Mouse (Mus musculus): ENCODE measurements around the gene Car1. TPM values are rescaled to one million over a fixed set of nuclear protein-coding genes. Genes with fewer than 3 reads are reported as not detected.
"Not testable (repeated sequence)": the region's sequence is repeated elsewhere in the genome, so short reads cannot be mapped to it uniquely, and the experiment has no call there.

Car1 gene
- polyA plus RNA-seq, 1 experiment from 2014 or later: not detected

DNA sequence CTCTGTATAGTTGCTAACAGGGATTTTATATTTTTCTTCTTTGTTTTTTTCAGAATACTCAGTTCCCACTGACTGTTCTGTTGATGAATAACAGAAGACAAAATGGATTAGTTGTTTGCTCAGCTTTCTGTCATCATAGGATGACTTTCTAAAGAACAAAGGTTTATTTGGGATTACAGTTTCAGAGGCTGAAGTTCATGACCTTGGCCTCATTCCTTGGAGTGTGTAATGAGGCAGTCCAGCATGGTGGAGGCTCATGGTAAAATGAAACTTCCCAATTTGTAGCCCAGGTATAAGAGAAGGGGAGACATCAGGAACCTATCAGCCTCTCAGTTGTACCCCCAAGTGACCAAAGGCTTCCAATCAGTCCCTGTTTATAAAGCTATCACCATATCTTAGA is 20.7 kb upstream of the Car1 start:
- H3K9me3 ChIP-seq (ENCODE audit: control insufficient read depth, low read length): no peaks in the 10 kb centered on the region
- H3K4me2 ChIP-seq: no peak overlapping the region
- H3K4me1 ChIP-seq (ENCODE audit: control insufficient read depth, insufficient read depth, low read length): no peaks in the 10 kb centered on the region
- DNase-seq (ENCODE audit: low spot score, missing footprints): no peak
- no peaks in the 10 kb centered on the region for H3K27me3 ChIP-seq (ENCODE audit: control insufficient read depth, insufficient read depth, low read length)
- no peak overlapping the region for H3K9ac ChIP-seq (ENCODE audit: low read length)
- no peak overlapping the region for H3K4me3 ChIP-seq (ENCODE audit: low read depth, low read length)
- no peaks in the 10 kb centered on the region for H3K36me3 ChIP-seq (ENCODE audit: control insufficient read depth, insufficient read depth, low read length)
- no peak for ATAC-seq (ENCODE audit: low FRiP score)
- no peak overlapping the region for H3K27ac ChIP-seq (ENCODE audit: low read depth, low read length)

DNA sequence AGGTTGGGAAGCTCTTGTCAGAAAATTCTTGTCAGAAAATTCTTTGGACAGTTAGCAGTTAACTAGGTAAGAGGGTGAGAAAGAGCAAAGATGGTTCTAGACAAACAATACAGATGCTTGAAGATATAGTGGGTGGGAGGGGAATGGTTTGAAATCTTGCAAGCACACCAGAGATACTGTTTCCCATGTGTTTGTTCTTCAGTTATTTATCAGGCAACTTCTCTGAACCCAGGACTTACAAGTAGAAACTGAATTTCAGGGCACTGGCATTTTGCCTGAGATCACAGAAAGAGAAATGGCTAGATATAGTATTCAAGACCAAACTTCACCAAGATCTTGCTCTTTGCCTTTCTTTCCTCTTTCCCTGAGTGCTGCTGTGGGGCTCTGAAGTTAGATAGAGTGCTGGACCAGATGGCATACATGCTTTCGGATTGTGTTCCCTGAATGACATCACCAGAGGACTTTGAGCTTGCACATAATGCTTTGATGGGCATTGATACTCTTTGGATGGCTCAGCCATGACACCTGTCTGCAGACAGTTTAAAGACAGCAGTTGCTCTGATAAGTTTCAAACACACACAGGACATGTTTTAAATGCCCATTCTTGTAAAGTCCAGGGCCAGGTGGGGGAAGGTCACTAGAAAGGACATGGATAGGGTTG is 11.8 kb upstream of the Car1 start:
- H3K4me2 ChIP-seq: no peak overlapping the region
- no peaks in the 10 kb centered on the region for H3K36me3 ChIP-seq (ENCODE audit: control insufficient read depth, insufficient read depth, low read length)
- WGBS: 82% methylated on average over 1 of the region's 1 CpGs
- H3K9me3 ChIP-seq (ENCODE audit: control insufficient read depth, low read length): no peaks in the 10 kb centered on the region
- H3K27ac ChIP-seq (ENCODE audit: low read depth, low read length): no peak overlapping the region
- ATAC-seq (ENCODE audit: low FRiP score) (no peak), DNase-seq (ENCODE audit: low spot score, missing footprints) (no peak)
- no peak overlapping the region for H3K4me3 ChIP-seq (ENCODE audit: low read depth, low read length)
- no peaks in the 10 kb centered on the region for H3K27me3 ChIP-seq (ENCODE audit: control insufficient read depth, insufficient read depth, low read length)
- no peak overlapping the region for H3K9ac ChIP-seq (ENCODE audit: low read length)
- H3K4me1 ChIP-seq (ENCODE audit: control insufficient read depth, insufficient read depth, low read length): no peaks in the 10 kb centered on the region

DNA sequence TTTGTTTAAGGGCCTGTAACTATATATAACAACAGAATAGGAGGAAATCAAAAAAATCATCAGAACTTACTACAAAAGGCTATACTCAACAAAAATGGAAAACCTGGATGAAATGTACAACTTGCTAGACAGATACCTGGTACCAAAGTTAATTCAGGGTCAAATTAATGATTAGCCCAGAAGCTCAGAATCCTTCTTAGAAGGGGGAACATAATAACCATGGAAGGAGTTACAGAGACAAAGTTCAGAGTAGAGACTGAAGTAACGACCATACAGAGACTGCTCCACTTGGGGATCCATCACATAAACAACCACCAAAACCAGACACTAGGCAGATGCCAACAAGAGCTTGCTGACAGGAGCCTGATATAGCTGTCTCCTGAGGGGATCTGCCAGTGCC is 7.2 kb upstream of the Car1 start:
- ATAC-seq (ENCODE audit: low FRiP score); H3K4me1 ChIP-seq (ENCODE audit: control insufficient read depth, insufficient read depth, low read length); H3K4me3 ChIP-seq (ENCODE audit: low read depth, low read length); H3K36me3 ChIP-seq (ENCODE audit: control insufficient read depth, insufficient read depth, low read length); H3K9ac ChIP-seq (ENCODE audit: low read length); H3K27ac ChIP-seq (ENCODE audit: low read depth, low read length); H3K9me3 ChIP-seq (ENCODE audit: control insufficient read depth, low read length); H3K27me3 ChIP-seq (ENCODE audit: control insufficient read depth, insufficient read depth, low read length); DNase-seq (ENCODE audit: low spot score, missing footprints); H3K4me2 ChIP-seq: not testable (repeated sequence)
- 86% methylated on average over 1 of the region's 1 CpGs for WGBS

DNA sequence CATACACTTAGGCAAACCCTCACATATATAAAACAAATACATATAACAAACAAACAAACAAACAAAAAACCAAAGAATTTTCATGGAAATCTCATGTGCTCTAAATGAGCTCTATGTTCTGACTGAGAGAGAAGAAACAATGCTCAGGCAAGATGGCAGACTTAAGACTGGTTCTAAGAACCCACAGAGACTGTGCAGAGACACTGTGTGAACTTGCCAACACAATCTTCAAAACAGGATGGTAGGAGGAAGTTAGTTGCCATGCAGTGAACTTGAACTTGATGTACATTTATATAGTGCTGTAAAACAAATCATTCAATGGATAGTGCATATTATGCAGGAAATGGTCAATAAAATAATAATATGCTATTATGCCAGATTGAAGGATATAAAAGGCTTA is 1.5 kb downstream of the Car1 start:
- ATAC-seq (ENCODE audit: low FRiP score) (no peak), DNase-seq (ENCODE audit: low spot score, missing footprints) (no peak)
- Histone ChIP-seq H3K4me3 (ENCODE audit: low read depth, low read length) (no peak overlapping the region), H3K36me3 (ENCODE audit: control insufficient read depth, insufficient read depth, low read length) (no peaks in the 10 kb centered on the region), H3K4me2 (no peak overlapping the region), H3K9ac (ENCODE audit: low read length) (no peak overlapping the region), H3K27me3 (ENCODE audit: control insufficient read depth, insufficient read depth, low read length) (no peaks in the 10 kb centered on the region), H3K9me3 (ENCODE audit: control insufficient read depth, low read length) (no peaks in the 10 kb centered on the region), H3K4me1 (ENCODE audit: control insufficient read depth, insufficient read depth, low read length) (no peaks in the 10 kb centered on the region), H3K27ac (ENCODE audit: low read depth, low read length) (no peak overlapping the region)

DNA sequence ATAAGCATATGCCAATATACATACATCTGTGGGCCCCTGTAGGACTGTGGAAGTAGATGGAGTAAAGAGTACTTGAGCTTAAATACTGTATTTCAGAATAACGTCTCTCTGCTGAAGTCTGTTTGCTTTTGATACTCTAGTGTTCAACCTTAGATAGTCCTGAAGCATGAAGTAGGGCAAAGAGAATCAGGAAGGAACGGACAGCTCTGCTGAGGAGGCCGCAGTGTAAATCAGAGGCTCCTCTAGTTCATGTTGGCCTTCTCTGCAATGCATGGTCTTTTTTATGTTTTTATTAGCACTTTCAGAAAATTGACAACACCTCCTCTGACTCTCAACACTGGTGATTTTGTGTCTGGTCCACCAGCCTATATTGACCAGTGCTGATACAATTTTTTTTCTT is 2.2 kb downstream of the Car1 start:
- DNase-seq (ENCODE audit: low spot score, missing footprints): no peak
- WGBS: 91% methylated on average over 3 of the region's 3 CpGs
- Histone ChIP-seq H3K36me3 (ENCODE audit: control insufficient read depth, insufficient read depth, low read length) (no peaks in the 10 kb centered on the region), H3K4me2 (no peak overlapping the region), H3K4me3 (ENCODE audit: low read depth, low read length) (no peak overlapping the region), H3K27me3 (ENCODE audit: control insufficient read depth, insufficient read depth, low read length) (no peaks in the 10 kb centered on the region), H3K4me1 (ENCODE audit: control insufficient read depth, insufficient read depth, low read length) (no peaks in the 10 kb centered on the region), H3K27ac (ENCODE audit: low read depth, low read length) (no peak overlapping the region), H3K9me3 (ENCODE audit: control insufficient read depth, low read length) (no peaks in the 10 kb centered on the region), H3K9ac (ENCODE audit: low read length) (no peak overlapping the region)
- no peak for ATAC-seq (ENCODE audit: low FRiP score)

DNA sequence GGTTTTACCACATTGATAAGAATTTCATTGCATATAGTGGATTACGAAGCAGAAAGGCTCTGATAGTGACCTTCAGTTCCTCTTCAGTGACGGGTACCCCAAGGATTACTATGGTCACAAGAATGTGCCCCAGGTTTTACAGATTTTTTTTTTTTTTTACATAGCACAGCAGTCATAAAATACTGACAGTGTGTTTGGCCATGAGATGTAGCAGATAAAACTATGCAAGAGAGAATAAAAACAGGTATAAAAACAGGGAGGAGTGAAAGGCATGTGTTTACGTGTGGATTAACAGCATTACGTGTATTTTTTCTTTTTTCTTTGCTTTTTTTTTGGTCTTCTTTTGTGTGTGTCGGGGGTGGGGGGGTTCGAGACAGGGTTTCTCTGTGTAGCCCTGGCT is 3.3 kb downstream of the Car1 start:
- H3K27ac ChIP-seq (ENCODE audit: low read depth, low read length): no peak overlapping the region
- WGBS: 86% methylated on average over 6 of the region's 6 CpGs
- DNase-seq (ENCODE audit: low spot score, missing footprints) (no peak), ATAC-seq (ENCODE audit: low FRiP score) (no peak)
- H3K9me3 ChIP-seq (ENCODE audit: control insufficient read depth, low read length): no peaks in the 10 kb centered on the region
- no peaks in the 10 kb centered on the region for H3K4me1 ChIP-seq (ENCODE audit: control insufficient read depth, insufficient read depth, low read length)
- no peak overlapping the region for H3K4me2 ChIP-seq
- H3K27me3 ChIP-seq (ENCODE audit: control insufficient read depth, insufficient read depth, low read length): no peaks in the 10 kb centered on the region
- no peak overlapping the region for H3K4me3 ChIP-seq (ENCODE audit: low read depth, low read length)
- H3K36me3 ChIP-seq (ENCODE audit: control insufficient read depth, insufficient read depth, low read length): no peaks in the 10 kb centered on the region
- H3K9ac ChIP-seq (ENCODE audit: low read length): no peak overlapping the region

- H3K9ac ChIP-seq (ENCODE audit: low read length): no peak overlapping the region
- H3K4me1 ChIP-seq (ENCODE audit: control insufficient read depth, insufficient read depth, low read length): no peaks in the 10 kb centered on the region
- no peak for DNase-seq (ENCODE audit: low spot score, missing footprints)
- no peak overlapping the region for H3K27ac ChIP-seq (ENCODE audit: low read depth, low read length)
- H3K36me3 ChIP-seq (ENCODE audit: control insufficient read depth, insufficient read depth, low read length): no peaks in the 10 kb centered on the region
- no peaks in the 10 kb centered on the region for H3K27me3 ChIP-seq (ENCODE audit: control insufficient read depth, insufficient read depth, low read length)
- no peak for ATAC-seq (ENCODE audit: low FRiP score)
- 97% methylated on average over 3 of the region's 3 CpGs for WGBS
- no peak overlapping the region for H3K4me3 ChIP-seq (ENCODE audit: low read depth, low read length)
- H3K9me3 ChIP-seq (ENCODE audit: control insufficient read depth, low read length): no peaks in the 10 kb centered on the region
- no peak overlapping the region for H3K4me2 ChIP-seq
These were observed 11.1 kb downstream of the Car1 start for GRCm38 (mm10) chr3:14797069-14797468.

DNA sequence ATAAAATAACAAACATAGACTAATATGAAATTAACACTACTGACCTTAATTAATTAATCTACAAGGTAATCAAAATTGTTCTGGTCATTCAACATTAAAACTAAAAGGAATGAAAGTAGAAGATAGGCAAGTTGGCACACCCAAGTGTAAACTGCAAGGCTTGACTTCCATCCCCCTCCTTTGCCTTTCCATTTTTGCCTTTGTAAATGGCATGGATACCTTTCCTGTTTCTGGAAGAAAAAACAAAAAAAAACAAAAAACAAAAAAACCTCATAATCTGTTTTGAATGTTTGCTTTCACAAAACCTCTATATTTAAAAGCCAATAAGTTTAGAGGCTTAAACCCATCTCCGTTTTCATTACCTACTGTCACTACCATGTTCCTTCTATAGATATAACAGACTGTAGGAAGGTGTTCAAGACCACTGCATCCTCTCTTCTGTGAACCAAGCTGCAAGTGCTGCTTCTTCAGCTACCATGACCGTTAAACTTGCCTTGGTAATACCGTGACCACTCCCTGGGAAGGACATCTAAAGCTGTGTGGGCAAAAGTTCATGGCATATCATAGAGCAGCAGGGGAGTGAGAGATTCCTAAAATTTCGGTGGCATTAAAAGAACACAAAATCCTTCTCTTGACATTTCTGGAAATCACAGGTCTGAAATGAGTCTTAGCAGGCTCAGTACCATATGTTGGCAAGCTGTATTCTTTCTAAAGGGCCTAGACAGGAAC is 12.7 kb downstream of the Car1 start:
- no peak overlapping the region for H3K27ac ChIP-seq (ENCODE audit: low read depth, low read length)

DNA sequence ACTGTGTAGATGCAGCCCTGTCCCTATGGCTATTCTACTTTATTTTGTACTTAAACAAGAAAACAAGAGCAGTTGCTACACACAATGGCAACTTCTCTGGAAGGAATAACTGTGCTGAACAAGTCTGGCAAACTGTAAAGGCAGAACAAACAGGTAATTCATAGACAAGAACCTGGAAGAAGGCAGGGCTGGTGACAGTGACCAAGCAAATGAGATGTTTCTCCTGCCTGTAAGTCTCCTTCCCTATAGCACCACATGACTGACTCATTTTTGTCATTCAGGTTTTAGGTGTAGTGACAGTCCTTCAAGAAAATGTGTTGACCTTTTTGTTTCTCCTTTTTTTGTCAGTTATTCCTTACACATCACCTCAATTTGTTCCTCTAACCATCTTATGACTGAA is 16.1 kb downstream of the Car1 start:
- DNase-seq (ENCODE audit: low spot score, missing footprints) (no peak), ATAC-seq (ENCODE audit: low FRiP score) (no peak)
- no peaks in the 10 kb centered on the region for H3K4me1 ChIP-seq (ENCODE audit: control insufficient read depth, insufficient read depth, low read length)
- no peaks in the 10 kb centered on the region for H3K27me3 ChIP-seq (ENCODE audit: control insufficient read depth, insufficient read depth, low read length)
- no peak overlapping the region for H3K27ac ChIP-seq (ENCODE audit: low read depth, low read length)
- H3K9ac ChIP-seq (ENCODE audit: low read length): no peak overlapping the region
- H3K9me3 ChIP-seq (ENCODE audit: control insufficient read depth, low read length): no peaks in the 10 kb centered on the region
- no peak overlapping the region for H3K4me2 ChIP-seq
- no peaks in the 10 kb centered on the region for H3K36me3 ChIP-seq (ENCODE audit: control insufficient read depth, insufficient read depth, low read length)
- no peak overlapping the region for H3K4me3 ChIP-seq (ENCODE audit: low read depth, low read length)

More for the DNA sequence above, 12.7 kb downstream of the Car1 start:
- H3K4me2 ChIP-seq: no peak overlapping the region
- no peaks in the 10 kb centered on the region for H3K27me3 ChIP-seq (ENCODE audit: control insufficient read depth, insufficient read depth, low read length)
- H3K4me3 ChIP-seq (ENCODE audit: low read depth, low read length): no peak overlapping the region
- DNase-seq (ENCODE audit: low spot score, missing footprints) (no peak), ATAC-seq (ENCODE audit: low FRiP score) (no peak)
- 76% methylated on average over 4 of the region's 4 CpGs for WGBS
- H3K4me1 ChIP-seq (ENCODE audit: control insufficient read depth, insufficient read depth, low read length): no peaks in the 10 kb centered on the region
- H3K9ac ChIP-seq (ENCODE audit: low read length): no peak overlapping the region
- H3K9me3 ChIP-seq (ENCODE audit: control insufficient read depth, low read length): no peaks in the 10 kb centered on the region
- no peaks in the 10 kb centered on the region for H3K36me3 ChIP-seq (ENCODE audit: control insufficient read depth, insufficient read depth, low read length)
